Mouse (Mus musculus) kidney, adult 9 months (tissue): ENCODE measurements around the gene 4833427G06Rik.
"Not testable (repeated sequence)": the region's sequence is repeated elsewhere in the genome, so short reads cannot be mapped to it uniquely, and the experiment has no call there.

Source experiments
- DNase-seq: peaks from one replicate; pipeline ENCODE4 v3.0.0; 2022

Gene 4833427G06Rik

DNA sequence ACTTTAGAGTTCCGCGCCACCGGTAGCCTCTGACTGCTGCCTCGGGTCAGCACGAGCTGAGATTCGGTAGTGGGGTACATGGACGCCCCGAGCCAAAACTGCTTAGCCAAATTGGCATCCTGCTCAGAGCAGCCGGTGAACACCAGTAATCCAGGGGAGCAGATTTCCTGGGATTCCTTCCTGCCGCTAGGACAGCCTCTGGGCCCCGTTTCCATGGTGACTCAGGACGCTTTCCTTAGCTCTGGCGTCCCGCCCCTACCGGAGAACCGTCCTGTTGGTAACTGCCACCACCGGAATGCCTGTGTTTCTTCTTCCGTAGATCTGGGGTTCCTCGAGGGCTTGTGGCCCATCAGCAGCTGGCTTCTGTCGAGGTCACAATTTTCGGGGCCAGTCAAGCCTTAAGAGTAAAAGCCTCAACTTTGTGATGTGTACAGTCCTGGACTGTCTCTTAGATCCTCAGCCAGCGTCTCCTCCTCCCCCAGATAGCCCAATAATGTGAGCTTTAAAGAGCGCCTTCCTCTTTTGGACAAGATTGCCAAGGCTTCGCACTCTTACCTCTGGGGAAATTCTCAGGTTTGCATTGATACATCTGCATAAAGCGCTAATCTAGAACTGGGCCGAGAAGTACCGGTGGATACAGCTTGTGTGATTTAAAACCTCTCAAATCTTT lies at the start of gene 4833427G06Rik:
Gene 4833427G06Rik, minus strand, starts transcription at position 323 of the 670 bp plus-strand sequence.
- peak; percentile 41 for DNase-seq

DNA sequence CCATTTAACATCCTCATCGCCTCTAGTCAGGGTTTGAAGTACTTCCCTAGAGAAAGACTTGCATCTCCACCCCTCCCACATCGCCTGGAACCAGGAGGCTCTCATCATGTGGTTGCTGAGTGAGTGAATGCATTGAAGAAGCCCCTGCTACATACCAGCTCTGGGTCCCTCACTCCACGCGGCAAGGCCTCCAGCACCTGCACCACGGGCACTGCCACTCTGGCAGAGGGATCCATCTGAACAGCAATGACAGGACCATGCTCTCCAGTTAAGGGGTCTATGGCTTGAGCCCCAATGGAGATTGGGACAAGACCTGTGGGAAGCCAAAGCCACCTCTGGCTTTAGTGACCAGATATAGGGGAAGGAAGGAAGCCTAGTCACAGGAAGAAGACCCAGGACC lies 45.4 kb upstream of the 4833427G06Rik start:
- no peak for DNase-seq

DNA sequence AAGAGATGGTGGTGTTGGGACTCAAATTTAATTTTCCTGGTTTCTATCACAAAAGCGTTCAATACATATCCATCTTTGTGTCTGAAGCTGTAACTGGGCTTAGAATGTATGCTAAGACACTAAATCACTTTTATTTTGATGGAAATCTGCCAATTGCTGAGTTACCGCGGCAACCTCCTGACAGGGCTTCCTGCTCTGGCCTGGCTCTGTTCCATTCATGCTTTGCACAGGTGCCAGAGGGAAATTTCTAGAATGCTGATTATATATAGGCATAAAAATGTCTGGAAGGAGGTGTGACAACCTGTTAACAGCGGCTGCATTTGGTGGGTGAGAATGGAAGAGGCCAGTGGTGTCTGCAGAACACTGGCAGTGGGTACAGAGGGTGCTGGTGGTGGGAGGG lies 44.6 kb upstream of the 4833427G06Rik start:
- DNase-seq = peak; percentile 8

DNA sequence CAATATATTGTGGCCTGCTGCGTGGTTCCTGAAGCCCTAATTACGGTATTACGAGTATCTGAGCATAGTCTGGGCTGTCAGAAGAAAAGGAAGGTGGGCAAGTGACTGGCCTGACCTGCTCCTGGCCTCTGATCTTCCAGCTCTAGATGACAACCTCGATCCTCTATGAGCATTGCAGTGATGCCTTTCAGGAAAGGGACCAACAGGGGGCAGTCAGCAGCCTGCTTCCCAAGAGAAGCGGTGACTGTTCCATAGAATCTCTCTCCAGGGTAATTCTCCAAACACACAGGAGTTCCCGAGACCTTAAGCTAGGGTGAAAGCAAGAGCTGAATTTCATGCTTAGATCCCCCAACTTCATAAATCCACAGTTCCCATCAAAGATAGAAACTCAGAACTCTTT lies 42.3 kb upstream of the 4833427G06Rik start:
- no peak for DNase-seq

DNA sequence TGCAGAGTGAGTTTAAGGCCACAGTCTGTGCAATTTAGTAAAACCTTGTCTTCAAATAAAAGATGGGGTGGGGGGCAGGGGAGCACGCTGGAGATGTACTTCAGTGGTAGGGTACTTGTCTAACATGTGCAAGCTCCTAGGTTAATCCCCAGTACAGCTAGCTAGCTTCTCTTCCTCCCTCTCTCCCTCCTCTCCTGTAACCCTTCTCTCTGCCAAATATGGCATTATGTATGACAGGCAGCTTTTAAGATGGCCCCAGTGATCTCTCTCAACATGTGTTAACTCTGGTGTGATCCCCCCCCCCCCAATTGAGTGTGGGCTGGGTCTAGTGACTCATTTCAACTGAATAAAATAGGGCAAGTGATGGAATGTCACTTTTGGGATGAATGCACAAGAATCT lies 41.6 kb upstream of the 4833427G06Rik start:
- no peak for DNase-seq

DNA sequence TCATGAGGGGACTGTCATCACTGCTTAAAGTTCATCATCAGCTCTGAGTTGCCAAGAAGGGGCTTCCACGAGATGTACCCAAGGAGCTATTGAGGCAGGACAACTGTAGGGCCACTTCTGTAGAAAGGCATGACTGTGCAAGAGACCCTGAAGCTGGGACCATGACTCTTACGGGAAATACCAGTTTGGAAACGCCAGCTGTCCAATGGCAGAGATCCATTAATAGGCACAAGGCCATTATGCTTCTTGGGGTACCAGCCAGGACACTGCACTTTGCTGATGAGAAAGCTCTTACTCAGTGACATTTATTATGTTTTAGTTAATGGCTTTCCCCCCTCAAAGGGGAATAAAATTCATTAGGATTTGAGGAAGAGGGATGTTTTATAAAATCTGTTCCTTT lies 38.8 kb upstream of the 4833427G06Rik start:
- DNase-seq = no peak

DNA sequence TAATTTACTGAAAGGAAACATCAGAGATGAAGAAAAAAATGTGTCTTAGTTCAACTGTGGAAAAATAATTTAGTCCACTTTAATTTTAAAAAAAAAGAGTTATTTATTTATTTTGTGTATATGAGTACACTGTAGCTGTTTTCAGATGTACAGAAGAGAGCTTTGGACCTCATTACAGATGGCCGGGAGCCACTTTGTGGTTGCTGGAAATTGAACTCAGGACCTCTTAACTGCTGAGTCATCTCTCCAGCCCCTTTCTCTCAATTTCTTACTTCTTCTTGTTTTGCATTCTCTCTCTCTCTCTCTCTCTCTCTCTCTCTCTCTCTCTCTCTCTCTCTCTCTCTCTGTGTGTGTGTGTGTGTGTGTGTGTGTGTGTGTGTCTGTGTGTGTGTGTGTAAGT lies 37.5 kb upstream of the 4833427G06Rik start:
- DNase-seq = not testable (repeated sequence)

DNA sequence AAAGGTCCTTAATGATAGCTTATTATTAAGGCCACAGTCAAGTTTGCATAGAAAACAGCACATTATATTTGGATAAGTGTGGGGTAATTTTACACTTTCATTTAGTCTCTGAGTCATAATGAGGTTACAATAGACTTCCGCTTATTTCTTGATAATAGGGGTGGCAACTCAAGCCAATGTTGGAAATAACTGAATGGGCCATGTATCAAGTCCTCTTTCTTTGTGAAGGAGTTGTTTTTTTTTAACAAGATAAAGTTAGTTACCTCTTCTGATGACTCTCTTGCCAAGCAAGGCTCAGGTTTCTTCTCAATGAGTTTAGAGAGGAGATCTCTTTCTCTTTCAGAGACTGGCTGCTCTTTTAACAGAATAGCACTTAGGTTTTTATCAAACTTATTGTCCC lies 36.4 kb upstream of the 4833427G06Rik start:
- DNase-seq = no peak

DNA sequence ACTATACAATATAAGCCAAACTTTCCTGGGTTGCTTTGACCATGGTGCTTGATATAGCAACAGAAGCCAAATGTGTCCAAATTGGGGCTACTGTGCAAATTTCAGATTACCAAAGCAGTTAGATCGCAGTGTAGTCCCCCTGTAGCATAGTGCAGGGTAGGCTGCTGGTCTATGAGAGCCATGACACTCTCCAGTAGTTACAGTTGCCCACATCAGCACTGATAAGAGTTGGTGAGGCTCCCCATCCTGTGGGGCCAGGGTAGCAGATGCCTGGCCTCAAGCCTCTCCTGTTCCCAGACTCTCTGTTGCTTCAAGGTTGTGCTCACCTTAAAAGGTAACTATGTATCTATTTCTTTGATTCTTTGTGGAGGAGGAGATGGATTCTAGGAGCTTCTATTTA lies 36.0 kb upstream of the 4833427G06Rik start:
- DNase-seq = no peak

DNA sequence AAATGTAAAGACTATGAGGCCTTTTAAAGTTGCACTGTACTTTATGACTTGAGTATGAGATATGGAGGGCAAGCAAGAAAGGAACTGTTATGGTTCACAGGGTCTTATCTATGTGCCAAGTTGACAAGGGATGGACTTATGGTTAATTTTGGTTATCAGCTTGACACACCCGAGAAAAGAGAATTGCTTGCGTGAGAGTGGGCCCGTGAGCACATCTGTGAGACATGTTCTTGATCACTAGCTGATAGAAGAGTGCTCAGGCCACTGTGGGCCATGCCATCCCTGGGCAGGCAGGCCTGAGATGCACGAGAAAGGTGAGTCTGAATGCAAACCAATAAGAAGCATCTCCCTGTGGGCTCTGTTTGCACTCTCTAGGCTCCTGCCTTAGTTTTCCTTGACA lies 35.6 kb upstream of the 4833427G06Rik start:
- no peak for DNase-seq

DNA sequence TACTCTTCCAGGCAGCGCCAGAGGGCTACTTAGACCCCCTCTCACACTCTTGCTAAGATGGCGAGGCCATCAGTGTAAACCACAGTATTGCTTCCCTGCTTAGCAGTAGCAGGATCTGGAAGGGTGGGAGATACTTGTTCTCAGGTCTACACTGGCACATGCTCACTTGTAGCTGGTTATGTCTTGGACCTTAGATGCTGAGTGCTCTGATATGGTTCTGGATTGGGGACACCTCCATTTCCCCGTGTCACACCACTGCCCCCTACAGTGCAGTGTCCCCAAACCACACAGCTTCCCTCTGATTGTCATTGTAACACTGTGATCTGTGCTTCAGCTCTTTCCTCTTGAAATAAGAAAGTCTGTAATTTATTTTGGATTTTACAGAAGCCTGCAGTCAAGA lies 35.1 kb upstream of the 4833427G06Rik start:
- peak; percentile 9 for DNase-seq

DNA sequence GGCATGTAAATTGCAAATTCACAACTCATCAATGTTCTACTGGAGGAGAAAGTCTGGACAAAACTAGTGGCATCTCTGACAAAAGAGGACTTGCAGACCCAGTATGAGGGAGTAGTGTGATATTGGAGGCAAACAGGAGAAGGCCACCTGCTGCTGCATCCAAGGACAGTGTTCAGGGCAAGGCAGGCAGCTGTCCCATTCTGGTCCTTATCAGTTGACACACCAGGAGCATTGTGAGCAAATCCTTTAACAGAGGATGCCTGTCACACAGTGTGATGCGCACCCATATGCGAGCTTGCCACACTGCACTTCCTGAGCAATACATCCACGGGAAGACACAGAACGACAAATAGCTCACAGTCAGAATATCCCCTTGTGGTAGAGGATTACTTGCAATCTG lies 12.9 kb upstream of the 4833427G06Rik start:
- DNase-seq = no peak

DNA sequence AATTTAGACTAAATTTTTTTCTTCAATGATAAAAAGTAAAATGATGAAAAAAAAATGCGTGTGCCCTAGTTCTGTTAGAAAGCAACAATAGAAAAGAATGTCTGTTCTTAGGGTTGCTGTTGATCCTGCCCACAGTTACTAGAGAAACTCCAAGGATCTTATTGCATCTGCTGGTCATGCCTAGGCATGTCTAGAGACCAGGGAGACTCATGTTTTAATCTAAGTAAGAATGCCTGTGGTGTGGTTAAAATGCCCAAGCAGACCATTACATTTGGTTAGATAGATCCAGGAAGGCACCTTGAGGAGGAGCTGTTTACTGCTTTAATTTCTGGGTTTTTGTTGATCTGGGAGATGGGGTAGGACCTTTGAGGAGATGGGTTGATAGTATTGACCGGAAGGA lies 3.9 kb upstream of the 4833427G06Rik start:
- DNase-seq = no peak

DNA sequence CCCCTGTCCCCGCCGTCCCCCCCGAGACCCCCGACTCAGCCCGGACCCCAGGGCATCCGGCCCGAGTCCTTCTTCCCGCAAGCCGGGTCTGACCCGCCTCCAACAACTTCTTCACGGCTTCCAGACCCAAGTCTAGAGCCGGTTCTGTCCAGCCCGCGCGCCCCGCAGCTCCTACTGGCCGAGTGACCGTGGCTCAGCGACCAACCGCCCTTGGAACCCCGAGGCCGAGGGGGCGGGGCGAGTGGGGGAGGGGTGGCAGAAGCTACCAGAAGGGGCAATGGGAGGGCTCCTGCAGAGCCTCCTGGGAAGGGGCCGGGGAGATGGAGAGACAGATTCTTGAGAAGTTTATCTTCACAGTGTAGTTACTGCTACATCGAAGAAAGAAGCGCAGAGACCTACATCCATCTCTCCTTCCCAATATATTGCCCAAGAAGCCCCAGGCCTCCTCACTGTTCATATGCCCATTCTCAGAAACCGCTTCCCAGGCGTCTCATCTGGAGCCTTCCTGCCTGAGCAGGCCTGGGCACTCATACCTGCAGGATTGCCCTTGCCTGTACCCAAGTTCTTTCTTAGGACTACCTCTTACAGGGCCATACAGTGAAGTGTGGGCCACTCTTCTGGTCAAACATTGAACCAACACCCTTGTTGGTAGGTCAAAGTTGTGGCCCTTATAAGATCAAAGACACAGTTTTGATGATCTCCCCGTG lies 2.1 kb upstream of the 4833427G06Rik start:
- peak; percentile 10 for DNase-seq

DNA sequence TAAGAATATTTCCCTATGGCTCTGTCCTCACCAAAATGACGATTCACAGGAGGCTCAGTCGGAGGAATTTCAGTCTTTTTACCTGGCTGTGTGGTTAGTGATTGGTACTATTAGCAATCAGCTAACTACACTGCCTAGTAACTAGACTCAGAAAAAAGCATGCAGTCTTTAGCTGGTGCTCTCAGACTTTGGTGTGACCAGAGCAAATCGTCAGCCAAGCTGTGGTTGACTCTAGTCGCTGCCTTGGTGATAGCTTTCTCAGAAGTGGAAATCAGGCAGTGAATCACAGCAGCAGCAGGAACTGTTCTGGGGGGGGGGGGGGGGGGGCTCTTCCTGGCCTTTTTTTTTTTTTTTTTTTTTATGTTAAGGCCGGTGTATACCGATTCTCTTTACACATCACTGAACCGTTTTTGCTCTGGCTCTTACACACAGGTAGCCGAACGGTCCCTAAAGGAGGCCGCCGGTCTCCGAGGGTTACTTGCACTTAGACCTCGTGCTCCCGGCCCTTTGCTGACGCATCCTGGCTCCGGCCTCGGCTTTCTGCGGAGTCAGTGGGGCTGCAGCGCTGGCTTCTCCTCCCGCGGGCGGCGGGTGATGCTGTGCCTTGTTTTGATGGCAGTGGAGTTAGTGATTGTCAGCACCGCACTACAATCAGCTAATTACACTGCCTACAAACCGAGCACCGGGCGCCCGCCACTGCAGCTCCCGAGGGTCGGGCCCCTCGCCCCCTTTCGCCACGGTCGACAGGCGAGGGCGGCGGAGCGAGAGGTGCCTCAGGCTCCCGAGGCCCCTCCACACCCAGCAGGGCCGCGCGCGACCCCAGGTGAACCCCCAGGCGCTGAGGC lies 1.3 kb upstream of the 4833427G06Rik start:
- DNase-seq = peak; percentile 22

DNA sequence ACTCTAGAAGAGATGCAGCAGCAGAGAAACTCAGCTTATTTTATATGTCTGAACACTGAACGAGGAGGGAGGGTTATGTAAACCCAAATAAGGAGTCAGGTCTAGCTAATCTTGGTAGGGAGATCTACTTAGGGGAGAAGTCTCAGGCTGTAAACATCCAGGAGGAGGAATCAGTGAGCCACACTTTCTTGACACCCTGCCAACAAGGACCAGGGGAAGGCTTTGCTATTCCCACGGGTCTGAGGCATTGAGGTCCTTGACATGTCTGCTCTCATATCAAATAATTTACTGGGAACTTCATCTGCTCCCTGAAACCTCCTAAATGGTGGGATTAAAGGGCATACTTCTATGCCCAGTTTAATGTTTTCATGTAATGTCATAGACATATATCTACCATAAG lies 5.6 kb downstream of the 4833427G06Rik start:
- no peak for DNase-seq

DNA sequence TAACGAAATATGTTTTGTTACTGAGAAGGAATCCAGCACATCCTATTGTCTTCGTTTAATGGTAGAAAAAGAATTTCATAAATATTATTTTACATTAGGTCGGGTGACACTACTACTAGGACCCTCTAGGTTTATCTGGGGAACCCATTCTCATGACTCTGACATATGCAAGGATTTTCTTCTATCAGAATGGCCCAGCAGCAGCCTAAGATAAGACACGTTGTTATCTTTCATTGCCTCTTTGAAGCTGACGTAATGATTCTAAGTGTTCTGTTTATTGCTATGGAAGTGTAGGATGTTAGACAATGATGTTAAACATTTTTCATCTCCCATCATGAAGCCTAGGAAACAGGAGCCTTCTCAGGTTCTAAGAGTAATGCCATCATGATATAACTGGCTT lies 8.2 kb downstream of the 4833427G06Rik start:
- no peak for DNase-seq

DNA sequence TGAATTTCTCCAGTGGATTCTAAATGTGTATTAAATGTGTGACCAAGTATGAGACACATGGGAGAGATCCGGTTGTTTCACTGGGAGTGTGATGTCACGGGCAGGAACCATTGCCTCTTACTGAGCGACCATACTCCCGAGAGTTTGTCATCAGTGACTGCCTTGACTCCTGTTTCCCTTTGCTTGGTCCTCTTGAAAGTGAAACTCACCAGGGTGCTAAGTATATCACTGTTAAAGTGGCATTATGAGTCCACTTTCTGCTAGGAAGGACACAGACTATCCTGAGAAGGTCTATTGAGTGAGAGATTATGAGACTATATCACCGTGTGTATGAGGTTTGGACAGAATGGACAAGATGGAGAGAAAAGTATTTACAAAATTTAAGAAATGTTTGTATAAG lies 20.3 kb downstream of the 4833427G06Rik start:
- DNase-seq = no peak

DNA sequence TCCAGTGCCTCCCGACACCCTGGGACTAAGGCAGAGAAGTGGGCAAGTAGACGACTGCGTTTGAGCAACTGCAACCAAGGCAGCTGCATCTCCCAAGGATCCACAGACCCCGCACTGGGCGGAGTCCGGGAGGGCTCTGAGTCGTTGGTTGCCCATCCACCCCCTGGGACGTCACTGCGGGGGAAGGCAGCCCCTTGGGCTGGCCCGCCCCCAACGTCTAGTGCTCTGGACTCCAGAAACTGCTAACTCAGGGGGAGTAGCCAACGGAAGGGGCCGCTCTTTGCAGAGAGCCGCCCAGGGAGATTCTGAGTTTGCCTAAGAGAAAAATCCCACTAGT lies 24.9 kb downstream of the 4833427G06Rik start, which contains the start of gene Layn:
Gene Layn, minus strand, starts transcription at position 116 of the 337 bp plus-strand sequence.
- peak; percentile 76 for DNase-seq

DNA sequence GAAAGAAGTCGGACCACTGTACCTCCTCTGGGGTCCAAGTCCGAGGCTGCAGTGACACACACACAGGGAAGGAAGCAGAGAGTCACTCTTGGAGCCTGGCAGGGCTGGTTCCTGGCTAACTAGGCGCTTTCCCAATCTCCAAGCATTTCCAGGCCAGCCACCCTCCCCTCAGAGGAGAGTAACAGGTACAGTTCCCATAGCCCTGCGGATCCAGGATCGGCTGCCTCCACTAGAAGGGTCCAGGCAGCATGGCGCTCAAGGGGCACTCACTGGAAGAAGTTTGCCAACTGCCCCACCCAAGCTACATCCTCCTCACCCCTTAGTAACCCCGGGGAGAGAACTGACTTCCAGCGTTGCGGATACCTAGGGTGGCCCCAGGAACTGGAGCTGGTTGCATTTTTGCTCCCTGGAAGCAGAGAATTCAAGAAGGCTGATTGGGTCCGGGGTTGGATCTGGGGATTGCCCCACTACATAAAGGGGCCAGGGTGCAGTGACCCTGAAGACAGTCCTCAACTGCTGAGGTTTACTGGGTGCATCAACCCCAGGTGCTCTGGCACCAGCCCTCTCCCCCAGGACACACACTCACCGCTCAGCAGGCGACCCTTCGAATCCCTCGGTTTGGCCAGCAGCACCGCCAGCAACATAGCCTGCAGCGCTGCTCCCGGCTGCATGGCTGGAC lies 25.4 kb downstream of the 4833427G06Rik start:
- DNase-seq = peak; percentile 3

DNA sequence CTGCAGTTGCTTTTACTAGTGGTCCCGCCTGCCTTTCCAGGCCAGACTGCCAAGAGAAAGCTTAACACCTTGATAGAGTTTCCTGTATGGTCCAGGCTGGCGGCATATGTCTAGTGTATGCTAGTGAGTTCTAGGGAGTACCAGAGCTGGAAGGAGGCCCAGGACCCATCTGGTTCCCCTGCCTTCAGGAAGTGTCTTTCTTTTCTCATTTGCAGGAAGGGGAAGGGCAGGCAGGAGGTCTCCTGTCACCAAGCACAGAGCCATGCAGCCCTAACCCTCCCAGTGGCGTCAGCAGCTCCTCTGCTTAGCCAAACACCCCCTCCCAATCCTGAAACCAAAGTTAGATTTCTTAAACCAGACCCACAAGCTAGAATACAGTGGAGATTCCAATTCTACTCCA lies 26.1 kb downstream of the 4833427G06Rik start:
- peak; percentile 23 for DNase-seq

DNA sequence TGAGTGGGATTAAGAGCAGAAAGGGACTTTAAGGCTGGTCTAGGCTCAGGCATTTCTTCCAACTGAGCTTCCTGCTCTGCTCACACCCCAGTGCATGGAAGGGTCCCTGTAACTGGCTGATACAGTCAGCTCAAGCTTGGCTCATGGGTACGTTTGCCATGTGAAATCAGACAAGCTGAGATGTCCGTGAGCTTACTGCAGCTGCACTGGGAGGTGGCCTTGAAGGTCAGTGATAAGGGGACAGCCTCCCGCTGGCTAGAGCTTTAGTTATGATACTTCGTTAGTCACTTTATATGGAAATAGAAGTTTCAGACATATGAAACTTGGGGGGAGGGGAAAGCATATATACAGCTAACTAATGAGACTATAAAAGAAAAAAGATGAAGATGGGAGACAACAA lies 31.1 kb downstream of the 4833427G06Rik start:
- no peak for DNase-seq

DNA sequence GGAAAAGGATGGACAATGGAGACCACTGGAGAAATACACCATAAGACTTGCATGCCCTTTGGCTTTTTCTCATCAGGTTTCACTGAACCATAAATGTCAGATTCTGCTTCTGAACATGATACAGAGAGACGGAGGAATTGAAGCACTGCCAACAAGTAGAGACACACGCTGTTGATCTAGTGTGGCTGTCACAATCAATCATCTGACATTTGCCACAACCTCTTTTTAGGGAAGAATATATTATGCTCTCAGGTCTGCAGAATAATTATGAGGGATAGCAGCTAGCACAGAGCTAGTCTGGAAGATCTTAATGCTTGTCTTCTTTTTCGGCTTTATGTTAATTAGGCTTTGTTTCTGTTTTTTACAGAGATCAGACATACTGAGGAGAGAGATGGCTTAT lies 33.7 kb downstream of the 4833427G06Rik start:
- DNase-seq = no peak
